Mouse (Mus musculus) limb, embryonic 13.5 days (tissue): ENCODE measurements around the gene Myl12a. TPM values are rescaled to one million over a fixed set of nuclear protein-coding genes. Genes with fewer than 3 reads are reported as not detected.

ENCODE experiments used
- ATAC-seq: fragments of 200-750 bp; cut with Nextera tagmentation; 2 replicates; pipeline ENCODE4 v1.8.0; 2017; ENCODE audit warnings: low read depth, moderate number of reproducible peaks, moderate TSS enrichment; ENCODE audit not compliant: low FRiP score
- H3K27ac ChIP-seq: fragments of 300-500 bp; sonication (generic); 2 replicates; pipeline ENCODE4 v1.5.1; 2015; ENCODE audit warnings: inconsistent platforms, mild to moderate bottlenecking, moderate library complexity
- H3K27me3 ChIP-seq: fragments of 300-500 bp; sonication (generic); 2 replicates; pipeline ENCODE4 v1.6.1; 2015; ENCODE audit warnings: mild to moderate bottlenecking, inconsistent platforms
- H3K36me3 ChIP-seq: fragments of 300-500 bp; sonication (generic); 2 replicates; pipeline ENCODE4 v1.6.1; 2015; ENCODE audit warnings: inconsistent platforms, mild to moderate bottlenecking, moderate library complexity
- H3K4me1 ChIP-seq: fragments of 300-500 bp; sonication (generic); 2 replicates; pipeline ENCODE4 v1.6.1; 2015; ENCODE audit warnings: inconsistent platforms
- H3K4me2 ChIP-seq: fragments of 300-500 bp; sonication (generic); replicated peaks from 2 replicates; pipeline ENCODE4 v1.6.1; 2015; ENCODE audit warnings: inconsistent platforms, mild to moderate bottlenecking, moderate library complexity
- H3K4me3 ChIP-seq: fragments of 300-500 bp; sonication (generic); 2 replicates; pipeline ENCODE4 v1.5.1; 2015; ENCODE audit warnings: moderate library complexity, mild to moderate bottlenecking, inconsistent platforms
- H3K9ac ChIP-seq: fragments of 300-500 bp; sonication (generic); 2 replicates; pipeline ENCODE4 v1.6.1; 2015; ENCODE audit warnings: mild to moderate bottlenecking, inconsistent platforms
- H3K9me3 ChIP-seq: fragments of 300-500 bp; sonication (generic); 2 replicates; pipeline ENCODE4 v1.6.1; 2016; ENCODE audit warnings: inconsistent platforms
- WGBS: fragments of 180-500 bp; shearing (Covaris S2); methylation state at CpG from one replicate; pipeline ENCODE4 v1.1.7; 2015; 5-methylcytosine and 5-hydroxymethylcytosine counted together
- polyA plus RNA-seq: library from polyadenylated mRNA; unstranded; fragments of >200 nt; fragmentation: Nextera tagmentation; extraction: Ambion mirVana; gene quantifications from 2 replicates; pipeline ENCODE4 v1.2.1, GENCODE M21; 2015

Gene Myl12a
- polyA plus RNA-seq, 1 experiment from 2014 or later = 703 TPM

GRCm38 (mm10) chr17:70951266-70951665 lies 51.4 kb downstream of the Myl12a start:
- no peak overlapping the region for H3K4me3 ChIP-seq
- no peak overlapping the region for H3K9ac ChIP-seq
- no peak for ATAC-seq
- H3K4me1 ChIP-seq = no peaks in the 10 kb centered on the region
- no peaks in the 10 kb centered on the region for H3K27me3 ChIP-seq
- H3K36me3 ChIP-seq = no peaks in the 10 kb centered on the region
- H3K4me2 ChIP-seq = no peak overlapping the region
- H3K9me3 ChIP-seq = no peaks in the 10 kb centered on the region
- WGBS = 77% methylated on average over 10 of the region's 10 CpGs
- H3K27ac ChIP-seq = no peak overlapping the region

- ATAC-seq = no peak
- H3K9ac ChIP-seq = no peak overlapping the region
These were observed 53.5 kb downstream of the Myl12a start for GRCm38 (mm10) chr17:70949171-70949570.

GRCm38 (mm10) chr17:70948721-70949120 lies 54.0 kb downstream of the Myl12a start:
- WGBS = 64% methylated on average over 8 of the region's 8 CpGs
- H3K4me2 ChIP-seq = no peak overlapping the region
- no peak overlapping the region for H3K27ac ChIP-seq
- no peak for ATAC-seq
- H3K36me3 ChIP-seq = no peaks in the 10 kb centered on the region
- H3K9ac ChIP-seq = no peak overlapping the region
- H3K4me1 ChIP-seq = no peaks in the 10 kb centered on the region
- no peak overlapping the region for H3K4me3 ChIP-seq
- H3K9me3 ChIP-seq = no peaks in the 10 kb centered on the region
- H3K27me3 ChIP-seq = no peaks in the 10 kb centered on the region; the same call in 1 of the 2 replicates

More at GRCm38 (mm10) chr17:70949171-70949570, 53.5 kb downstream of the Myl12a start:
- Histone ChIP-seq H3K4me2 (no peak overlapping the region), H3K4me3 (no peak overlapping the region), H3K9me3 (no peaks in the 10 kb centered on the region), H3K4me1 (no peaks in the 10 kb centered on the region), H3K36me3 (no peaks in the 10 kb centered on the region), H3K27ac (no peak overlapping the region), H3K27me3 (no peaks in the 10 kb centered on the region; the same call in 1 of the 2 replicates)
- 86% methylated on average over 7 of the region's 7 CpGs for WGBS

- no peak for ATAC-seq
- Histone ChIP-seq H3K4me1 (no peaks in the 10 kb centered on the region), H3K27me3 (no peaks in the 10 kb centered on the region; the same call in 1 of the 2 replicates), H3K4me3 (no peak overlapping the region), H3K9ac (no peak overlapping the region), H3K27ac (no peak overlapping the region), H3K9me3 (0 out of 2 replicates have a peak, but pooled peaks cover 6% of the 10 kb centered on the region), H3K36me3 (no peaks in the 10 kb centered on the region), H3K4me2 (no peak overlapping the region)
- 87% methylated on average over 4 of the region's 4 CpGs for WGBS
These were observed 58.9 kb downstream of the Myl12a start for GRCm38 (mm10) chr17:70943779-70944178.

Other genes starting within 250 kb of the Myl12a start
- 98.7 and 103 TPM in 2 replicates for gene Tgif1, start 149.3 kb downstream of the Myl12a start, polyA plus RNA-seq
- gene Myom1, start 245 bp downstream of the Myl12a start, polyA plus RNA-seq = 15.0 and 15.2 TPM in 2 replicates
- gene Lpin2, start 179.7 kb upstream of the Myl12a start, polyA plus RNA-seq = 54.1 and 56.9 TPM in 2 replicates